Mouse (Mus musculus): ENCODE measurements around the gene Ddx19a. TPM values are rescaled to one million over a fixed set of nuclear protein-coding genes. Genes with fewer than 3 reads are reported as not detected.
"Not testable (repeated sequence)": the region's sequence is repeated elsewhere in the genome, so short reads cannot be mapped to it uniquely, and the experiment has no call there.

Ddx19a gene
- polyA plus RNA-seq, 1 experiment from 2014 or later, result 22.2 TPM

DNA sequence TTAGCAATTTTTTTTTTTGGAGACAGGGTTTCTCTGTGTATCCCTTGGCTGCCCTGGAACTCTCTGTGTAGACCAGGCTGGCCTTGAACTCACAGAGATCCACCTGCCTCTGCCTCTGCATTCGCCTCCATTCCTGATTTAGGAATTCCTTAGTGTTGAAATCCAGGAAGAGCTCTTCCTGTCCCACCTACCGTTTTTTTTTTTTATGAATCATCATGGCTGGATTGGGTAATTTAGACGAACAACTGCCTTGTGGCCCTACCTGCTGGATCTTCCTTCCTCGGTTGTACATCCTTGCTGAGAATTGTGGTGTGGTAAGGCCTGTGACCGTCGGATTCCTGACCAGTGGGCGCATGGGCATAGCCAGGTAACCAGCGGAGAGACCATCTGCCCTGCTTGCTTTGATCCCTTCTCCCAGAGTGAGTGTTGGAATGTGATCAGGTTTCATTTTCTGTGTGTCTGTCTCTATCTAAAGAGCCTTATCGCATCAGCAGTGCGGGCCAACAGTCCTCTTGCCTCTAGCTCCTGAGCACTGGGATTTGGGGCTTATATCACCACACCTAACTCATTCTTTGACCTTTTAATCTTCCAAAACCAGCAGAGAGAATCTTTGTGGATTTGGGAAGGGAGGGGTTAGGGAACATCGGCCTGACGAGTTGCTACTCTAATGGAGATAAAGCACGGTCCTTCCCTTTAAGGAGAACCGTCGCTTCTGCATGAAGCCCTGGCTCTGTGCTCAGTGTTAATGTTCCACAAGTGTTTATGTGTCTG, 56.7 kb downstream of the Ddx19a start:
- Histone ChIP-seq H3K36me3 (peaks cover 9% of the 10 kb centered on the region; the same call in 1 of the 2 replicates), H3K27me3 (ENCODE audit: insufficient read depth, poor library complexity, severe bottlenecking) (no peaks in the 10 kb centered on the region), H3K4me3 (no peak overlapping the region), H3K9me3 (no peaks in the 10 kb centered on the region), H3K4me1 (replicated peaks) (peaks cover 16% of the 10 kb centered on the region), H3K27ac (no peak overlapping the region)
- WGBS, result 91% methylated on average over 15 of the region's 15 CpGs
- DNase-seq (ENCODE audit: low spot score), result no peak

DNA sequence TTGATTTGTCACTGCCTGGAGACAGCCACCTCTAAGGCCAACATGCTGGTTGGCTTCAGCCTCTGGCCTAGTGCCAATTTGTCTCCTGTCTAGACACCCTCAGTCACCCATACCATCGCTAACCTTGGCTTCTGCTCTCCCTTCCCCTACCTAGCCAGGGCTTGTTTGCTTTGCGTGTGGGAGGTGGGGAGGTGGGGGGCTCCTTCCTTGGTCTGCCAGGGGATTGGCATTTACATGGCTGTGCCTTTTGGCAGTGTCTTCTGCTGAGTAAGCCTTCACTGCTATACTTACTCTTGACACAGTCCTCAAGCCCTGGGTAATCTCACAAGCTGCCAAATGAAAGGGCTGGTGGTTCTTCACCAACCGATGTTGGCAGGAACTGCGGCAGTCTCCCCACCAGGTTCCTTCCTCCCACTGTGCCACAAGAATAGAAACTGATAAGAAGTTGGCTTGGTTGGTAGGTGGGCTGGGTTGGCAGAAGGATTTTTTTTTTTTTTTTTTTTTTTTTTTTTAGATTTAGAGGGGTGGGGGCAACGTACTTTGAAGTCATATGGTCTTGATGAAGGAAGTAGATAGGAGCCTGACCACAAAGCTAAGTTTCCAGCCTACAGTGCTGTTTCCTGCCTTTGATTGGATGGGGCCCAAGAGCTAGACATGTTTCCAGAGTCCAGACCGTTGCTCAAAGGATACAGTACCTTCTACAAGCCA, 58.6 kb downstream of the Ddx19a start:
- H3K27me3 ChIP-seq (ENCODE audit: insufficient read depth, poor library complexity, severe bottlenecking), result no peaks in the 10 kb centered on the region
- 89% methylated on average over 6 of the region's 6 CpGs for WGBS
- DNase-seq (ENCODE audit: low spot score), result no peak
- H3K36me3 ChIP-seq, result peaks cover 14% of the 10 kb centered on the region; the same call in 1 of the 2 replicates
- no peak overlapping the region for H3K4me3 ChIP-seq
- H3K4me1 ChIP-seq (replicated peaks), result peaks cover 16% of the 10 kb centered on the region
- H3K9me3 ChIP-seq, result no peaks in the 10 kb centered on the region
- no peak overlapping the region for H3K27ac ChIP-seq

- Histone ChIP-seq H3K36me3 (peaks cover 12% of the 10 kb centered on the region), H3K27me3 (ENCODE audit: insufficient read depth, poor library complexity, severe bottlenecking) (no peaks in the 10 kb centered on the region), H3K4me3 (no peak overlapping the region), H3K9me3 (no peaks in the 10 kb centered on the region), H3K27ac (no peak overlapping the region), H3K4me1 (replicated peaks) (peaks cover 12% of the 10 kb centered on the region; the same call in 1 of the 2 replicates)
- WGBS, result 96% methylated on average over 12 of the region's 12 CpGs
- no peak for DNase-seq (ENCODE audit: low spot score)
Observed at GRCm38 (mm10) chr8:110936217-110936616, 61.4 kb downstream of the Ddx19a start.

DNA sequence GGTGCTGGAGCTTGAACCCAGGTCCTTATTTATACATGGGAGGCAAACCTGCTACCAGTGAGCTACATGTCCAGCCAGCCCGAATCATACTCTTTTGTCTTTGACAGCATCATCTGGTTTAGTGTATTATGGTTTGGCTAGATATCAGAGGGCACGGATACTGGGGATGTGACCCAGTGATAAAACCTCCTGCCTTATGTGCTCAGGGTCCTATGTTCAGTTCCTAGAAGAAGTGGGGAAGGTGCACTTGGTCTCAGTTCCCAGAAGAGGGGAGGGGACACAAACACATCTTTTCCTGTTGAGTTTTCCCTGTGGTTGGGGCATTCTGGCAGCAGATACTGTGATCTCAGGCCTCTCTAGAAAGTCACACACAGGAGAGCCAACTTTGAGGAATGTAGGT, 64.3 kb downstream of the Ddx19a start:
- Histone ChIP-seq H3K4me3 (no peak overlapping the region), H3K27ac (no peak overlapping the region), H3K27me3 (ENCODE audit: insufficient read depth, poor library complexity, severe bottlenecking) (no peaks in the 10 kb centered on the region), H3K36me3 (peaks cover 27% of the 10 kb centered on the region), H3K9me3 (no peaks in the 10 kb centered on the region), H3K4me1 (replicated peaks) (peaks cover 17% of the 10 kb centered on the region)
- WGBS, result 97% methylated on average over 2 of the region's 2 CpGs
- DNase-seq (ENCODE audit: low spot score), result no peak

- Histone ChIP-seq H3K36me3 (peaks cover 23% of the 10 kb centered on the region), H3K4me3 (no peak overlapping the region), H3K4me1 (replicated peaks) (peaks cover 23% of the 10 kb centered on the region), H3K27ac (no peak overlapping the region), H3K27me3 (ENCODE audit: insufficient read depth, poor library complexity, severe bottlenecking) (no peaks in the 10 kb centered on the region), H3K9me3 (no peaks in the 10 kb centered on the region)
- DNase-seq (ENCODE audit: low spot score), result no peak
- 83% methylated on average over 3 of the region's 3 CpGs for WGBS
Observed at GRCm38 (mm10) chr8:110932444-110932843, 65.2 kb downstream of the Ddx19a start.

DNA sequence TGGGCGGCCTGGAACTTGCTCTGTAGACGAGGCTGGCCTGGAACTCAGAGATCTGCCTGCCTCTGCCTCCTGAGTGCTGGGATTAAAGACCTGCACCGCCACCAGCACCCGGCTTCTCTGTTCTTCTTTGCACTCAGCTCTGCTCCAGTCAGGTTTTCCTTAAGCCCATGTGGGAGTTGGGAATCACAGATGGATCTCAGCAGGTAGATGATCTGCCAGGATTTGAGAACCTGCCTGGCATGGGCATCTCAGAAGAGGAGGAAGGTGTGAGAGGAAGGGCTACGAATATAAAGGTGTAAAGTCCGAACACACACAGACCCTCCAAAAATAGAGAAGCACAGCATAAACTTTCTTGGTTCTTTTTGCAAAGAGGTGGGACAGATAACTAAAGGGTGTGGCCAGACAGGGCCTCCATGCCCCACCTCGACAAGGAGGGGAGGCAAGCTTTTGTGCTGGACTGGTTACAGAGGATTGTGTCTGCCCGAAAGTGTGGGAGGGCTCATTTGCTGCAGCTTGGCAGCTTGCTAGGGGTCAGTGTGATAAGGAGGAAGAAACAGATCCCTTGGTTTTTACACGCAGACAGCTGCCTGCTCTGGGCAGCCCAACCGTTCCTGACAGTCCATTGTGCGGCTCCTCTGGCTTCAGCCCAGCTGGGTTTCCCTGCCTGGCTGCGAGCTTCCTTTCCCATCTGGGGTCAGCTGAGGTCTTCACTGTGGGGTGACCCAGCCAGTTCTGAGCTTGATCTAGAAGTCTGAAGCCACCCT, 66.2 kb downstream of the Ddx19a start:
- peaks cover 21% of the 10 kb centered on the region for H3K36me3 ChIP-seq
- no peaks in the 10 kb centered on the region for H3K27me3 ChIP-seq (ENCODE audit: insufficient read depth, poor library complexity, severe bottlenecking)
- 70% methylated on average over 12 of the region's 12 CpGs for WGBS
- no peak for DNase-seq (ENCODE audit: low spot score)
- H3K4me1 ChIP-seq (replicated peaks), result peaks cover 28% of the 10 kb centered on the region
- 0 out of 2 replicates have a peak overlapping the region, but pooled peaks have one; percentile 24 for H3K27ac ChIP-seq
- H3K4me3 ChIP-seq, result no peak overlapping the region
- H3K9me3 ChIP-seq, result no peaks in the 10 kb centered on the region

DNA sequence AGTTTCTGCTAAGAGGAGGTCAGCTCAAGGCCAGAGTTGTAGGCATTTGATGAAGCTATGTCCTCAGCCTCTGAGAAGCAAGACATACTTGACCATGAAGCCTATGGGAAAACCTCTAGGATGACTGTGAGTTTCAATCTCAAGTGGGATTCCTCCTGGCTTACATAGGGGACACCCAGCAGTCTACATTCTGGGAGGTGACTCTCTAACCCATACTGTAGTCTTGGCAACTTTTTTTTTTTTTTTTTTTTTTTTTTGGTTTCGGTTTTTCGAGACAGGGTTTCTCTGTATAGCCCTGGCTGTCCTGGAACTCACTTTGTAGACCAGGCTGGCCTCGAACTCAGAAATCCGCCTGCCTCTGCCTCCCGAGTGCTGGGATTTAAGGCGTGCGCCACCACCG, 67.9 kb downstream of the Ddx19a start:
- H3K4me3 ChIP-seq; H3K9me3 ChIP-seq; DNase-seq (ENCODE audit: low spot score); H3K27ac ChIP-seq; H3K27me3 ChIP-seq (ENCODE audit: insufficient read depth, poor library complexity, severe bottlenecking): not testable (repeated sequence)
- Histone ChIP-seq H3K36me3 (peaks cover 21% of the 10 kb centered on the region), H3K4me1 (replicated peaks) (peaks cover 29% of the 10 kb centered on the region)
- 90% methylated on average over 8 of the region's 8 CpGs for WGBS

DNA sequence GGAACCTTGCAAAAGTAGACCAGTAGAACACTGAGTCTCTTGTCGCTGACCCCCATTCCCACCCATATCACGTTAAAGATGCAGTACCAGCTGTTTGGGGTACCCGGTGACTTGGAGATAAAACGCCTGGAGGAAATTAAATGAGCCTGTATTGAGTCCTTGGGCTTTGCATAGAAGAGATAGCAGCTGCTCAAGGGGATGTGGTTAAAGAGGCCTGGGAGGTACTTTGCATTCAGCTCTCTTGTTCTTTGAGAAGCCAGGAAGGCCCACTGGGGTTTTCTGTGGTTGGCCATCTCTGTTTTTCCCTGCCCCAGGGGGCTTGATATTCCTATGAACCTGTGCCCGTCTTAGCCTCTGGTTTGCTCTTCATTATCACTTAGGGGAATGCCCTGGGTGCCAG, 68.5 kb downstream of the Ddx19a start:
- peaks cover 29% of the 10 kb centered on the region for H3K4me1 ChIP-seq (replicated peaks)
- no peaks in the 10 kb centered on the region for H3K27me3 ChIP-seq (ENCODE audit: insufficient read depth, poor library complexity, severe bottlenecking)
- no peak overlapping the region for H3K27ac ChIP-seq
- DNase-seq (ENCODE audit: low spot score), result no peak
- WGBS, result 65% methylated on average over 5 of the region's 5 CpGs
- peaks cover 17% of the 10 kb centered on the region for H3K36me3 ChIP-seq
- no peaks in the 10 kb centered on the region for H3K9me3 ChIP-seq
- no peak overlapping the region for H3K4me3 ChIP-seq

- Histone ChIP-seq H3K27ac (peak overlapping the region; percentile 64; the same call in 1 of the 2 replicates), H3K36me3 (peaks cover 17% of the 10 kb centered on the region), H3K4me1 (replicated peaks) (peaks cover 29% of the 10 kb centered on the region), H3K9me3 (no peaks in the 10 kb centered on the region), H3K27me3 (ENCODE audit: insufficient read depth, poor library complexity, severe bottlenecking) (no peaks in the 10 kb centered on the region), H3K4me3 (no peak overlapping the region)
- no peak for DNase-seq (ENCODE audit: low spot score)
- whole genome bisulfite sequencing, result 87% methylated on average over 7 of the region's 7 CpGs
Observed at GRCm38 (mm10) chr8:110928435-110928834, 69.2 kb downstream of the Ddx19a start.

DNA sequence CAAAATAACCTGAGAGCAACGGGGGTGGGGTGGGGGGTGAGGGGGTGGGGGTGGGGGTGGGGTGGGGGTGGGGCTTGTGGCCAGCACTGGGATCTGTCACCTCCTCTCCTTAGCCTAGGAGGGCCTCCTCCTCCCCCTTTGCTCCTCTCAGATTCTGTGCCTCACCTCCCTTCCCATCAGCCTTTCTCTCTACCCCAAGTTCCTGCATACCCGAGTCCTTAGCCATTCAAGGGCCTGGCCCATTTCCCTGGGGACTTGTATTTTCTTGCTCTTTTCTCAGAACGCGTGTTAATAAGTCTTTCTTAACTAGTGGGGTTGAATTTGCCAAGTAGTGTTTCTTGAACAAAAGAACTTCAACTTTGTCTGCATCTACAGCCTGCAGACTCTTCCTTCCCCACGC, 70.9 kb downstream of the Ddx19a start:
- no peak for DNase-seq (ENCODE audit: low spot score)
- Histone ChIP-seq H3K4me3 (no peak overlapping the region), H3K27ac (no peak overlapping the region), H3K4me1 (replicated peaks) (peaks cover 32% of the 10 kb centered on the region), H3K36me3 (peaks cover 24% of the 10 kb centered on the region), H3K9me3 (no peaks in the 10 kb centered on the region), H3K27me3 (ENCODE audit: insufficient read depth, poor library complexity, severe bottlenecking) (no peaks in the 10 kb centered on the region)
- WGBS, result 60% methylated on average over 5 of the region's 5 CpGs

- no peak for DNase-seq (ENCODE audit: low spot score)
- Histone ChIP-seq H3K4me3 (no peak overlapping the region), H3K9me3 (no peaks in the 10 kb centered on the region), H3K36me3 (peaks cover 17% of the 10 kb centered on the region), H3K27me3 (ENCODE audit: insufficient read depth, poor library complexity, severe bottlenecking) (no peaks in the 10 kb centered on the region), H3K27ac (no peak overlapping the region), H3K4me1 (replicated peaks) (peaks cover 36% of the 10 kb centered on the region)
- 82% methylated on average over 8 of the region's 8 CpGs for WGBS
Observed at GRCm38 (mm10) chr8:110925691-110926140, 71.9 kb downstream of the Ddx19a start.
